Mouse (Mus musculus) ES-E14 (cell line): ENCODE measurements around the gene Polr1d.

Experiments used
- CHD2 ChIP-seq: IDR thresholded peaks from 2 replicates; pipeline ENCODE4 v1.6.1; 2014; ENCODE audit warnings: mild to moderate bottlenecking, low read depth, low read length, inconsistent platforms
- ZC3H11A ChIP-seq: IDR thresholded peaks from 2 replicates; pipeline ENCODE4 v1.6.1; 2012; ENCODE audit warnings: low read depth, mild to moderate bottlenecking, inconsistent platforms, low read length, borderline replicate concordance
- ZNF384 ChIP-seq: IDR thresholded peaks from 2 replicates; pipeline ENCODE4 v1.6.1; 2012; ENCODE audit warnings: low read depth, low read length, inconsistent platforms

DNA sequence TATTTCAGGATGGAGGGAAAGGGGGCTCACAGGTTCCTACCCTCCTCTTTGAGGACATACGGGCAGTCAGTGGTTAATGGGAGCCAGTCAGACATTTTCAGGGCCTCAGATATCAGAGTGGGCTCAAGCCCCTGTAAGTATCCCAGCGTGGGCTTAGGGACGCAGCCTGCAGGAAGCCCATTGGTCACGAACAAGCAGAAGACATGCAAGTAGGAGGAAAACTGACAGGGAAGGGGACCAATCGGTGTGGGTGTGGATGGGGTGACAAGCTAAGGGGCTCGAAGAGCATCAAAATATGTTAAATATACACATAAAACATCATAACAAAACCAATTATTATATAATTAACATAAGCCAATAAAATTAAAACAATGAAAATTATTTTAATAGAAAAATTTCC, 22.5 kb upstream of the Polr1d start:
- TF ChIP-seq ZNF384 (no peak), CHD2 (no peak), ZC3H11A (no peak)
